Comparison of ENCODE assay signal across 9 mouse cellular contexts in the genomic region with DNA sequence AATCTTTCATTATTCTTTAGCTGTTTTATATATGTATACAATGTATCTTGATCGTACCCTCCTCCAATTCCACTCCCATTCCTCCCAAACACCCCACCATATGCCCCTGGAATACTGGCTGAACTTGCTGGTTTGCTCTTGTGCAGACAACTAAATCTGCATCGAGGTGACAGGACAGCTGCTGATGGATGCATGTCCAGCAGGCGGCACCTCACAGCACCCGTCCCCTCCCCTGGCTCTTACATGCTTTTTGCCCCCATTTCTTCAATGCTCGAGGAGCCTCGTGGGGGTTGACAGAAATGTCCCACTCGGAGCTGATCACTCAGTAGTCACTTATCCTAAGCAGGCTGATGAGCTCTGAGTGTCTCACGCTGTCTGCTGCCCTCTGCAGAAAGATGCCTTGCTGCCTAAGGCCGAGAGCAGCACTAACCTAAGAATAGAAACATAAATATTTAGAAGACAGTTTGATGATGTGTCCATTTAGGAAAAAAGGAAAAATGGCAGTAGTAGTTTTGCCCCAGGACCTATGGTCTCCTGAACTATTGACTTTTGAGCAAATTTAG. TPM values are rescaled to one million over a fixed set of nuclear protein-coding genes. Genes with fewer than 3 reads are reported as not detected.
A peak's percentile ranks its signal among the peaks of the same experiment; 100 is the strongest.
DNase-seq lines count a peak whose midpoint lies in the region; ATAC-seq and TF ChIP-seq lines count a peak whose summit lies in the region.
"Had no signal": no experiment of that assay in that cellular context is flagged by ENCODE, and none has a peak within 500 bp of the region (broad histone marks: within the 10 kb centered on the region; RNA-seq: fewer than 3 reads in every experiment).

No protein-coding gene starts in this region.

- WGBS in lung, adult 2 months = 19% methylated on average over 9 of the region's 9 CpGs
- 30% methylated on average over 9 of the region's 9 CpGs for WGBS in heart, embryonic 10.5 days

- peak; percentile 18 to 28 for DNase-seq in cerebellum, postnatal 14 days
- no peak for DNase-seq in lung, adult 2 months
- no peak for DNase-seq in lung, postnatal 14 days
- DNase-seq in heart, embryonic 10.5 days (ENCODE audit: low spot score) = no peak
- peak; percentile 49 for DNase-seq in retina, embryonic 14.5 days (ENCODE audit: low spot score)
- DNase-seq in layer of hippocampus, adult 11-12 months (ENCODE audit: low spot score) = no peak
- no peak for DNase-seq in spleen, postnatal 10 days (ENCODE audit: low spot score in 2 of 2)

- no peak for TF ChIP-seq POLR2A in lung, adult 2 months (IDR thresholded peaks at IDR 0.05; ENCODE audit: borderline replicate concordance, extremely low read depth, low read depth, low read length)

- H3K4me1 ChIP-seq in lung, adult 2 months (ENCODE audit: control insufficient read depth, insufficient read depth, low read length) = 0 out of 2 replicates have a peak, but pooled peaks cover 5% of the 10 kb centered on the region
- peaks cover 3% of the 10 kb centered on the region; the same call in 1 of the 2 replicates for H3K4me1 ChIP-seq in heart, embryonic 10.5 days

- H3K27ac ChIP-seq in heart, embryonic 10.5 days = no peak overlapping the region

- H3K4me3 ChIP-seq in lung, adult 2 months (replicated peaks; ENCODE audit: extremely low read depth, low read depth, low read length) = no peak overlapping the region
- H3K4me3 ChIP-seq in heart, embryonic 10.5 days = peak overlapping the region; percentile 32; the same call in 1 of the 2 replicates

- no peaks in the 10 kb centered on the region for H3K36me3 ChIP-seq in heart, embryonic 10.5 days

- H3K9me3 ChIP-seq in heart, embryonic 10.5 days = no peaks in the 10 kb centered on the region

- no peaks in the 10 kb centered on the region for H3K27me3 ChIP-seq in heart, embryonic 10.5 days (ENCODE audit: insufficient read depth, poor library complexity, severe bottlenecking)

- TF ChIP-seq CTCF in lung, adult 2 months (IDR thresholded peaks at IDR 0.05; ENCODE audit: insufficient read depth, low read length) = peak; percentile 29; the same call in 1 of the 2 replicates

- ATAC-seq in cerebellum, adult (ENCODE audit: insufficient number of reproducible peaks, low FRiP score, low TSS enrichment) = no peak

RNA-seq across cellular contexts. Expression of gene Dhrs7, which starts 30.3 kb away (rescaled TPM):
- polyA plus RNA-seq in lung, adult 2 months (2012; rRNA removed) = 53.4 and 72.3 TPM in 2 replicates
- 22.1 and 28.1 TPM in 2 replicates for polyA plus RNA-seq in heart, embryonic 10.5 days (2016; fragmentation: Nextera tagmentation; extraction: Ambion mirVana)

RNA-seq across cellular contexts. Expression of gene Gm4756, which starts 45.5 kb away (rescaled TPM):
- polyA plus RNA-seq in lung, adult 2 months (2012; rRNA removed) = 0.17 TPM in 1 of 2 replicates, not detected in the other
- not detected in 2 replicates for polyA plus RNA-seq in heart, embryonic 10.5 days (2016; fragmentation: Nextera tagmentation; extraction: Ambion mirVana)
- polyA plus RNA-seq: embryonic facial prominence, embryonic 11.5 days had no signal

Comparison
In these comparisons a context has a peak if more than half of its experiments do, and no peak if none do; other contexts are left out.
1. DNase-seq: peak in cerebellum, postnatal 14 days (2 of 2) and retina, embryonic 14.5 days (single experiment); none in lung, adult 2 months (single experiment), lung, postnatal 14 days (single experiment), heart, embryonic 10.5 days (single experiment), layer of hippocampus, adult 11-12 months (single experiment) and spleen, postnatal 10 days (0 of 2).